Mouse (Mus musculus) thymus, adult 2 months (tissue): ENCODE results near the gene Mrpl43.

Experiments
- CTCF ChIP-seq: fragments of 200-500 bp; IDR thresholded peaks from 2 replicates; pipeline ENCODE4 v1.5.1; 2012; ENCODE audit warnings: mild to moderate bottlenecking, control low read depth, low read length, moderate library complexity, borderline replicate concordance; ENCODE audit not compliant: control insufficient read depth, poor library complexity, insufficient read depth; ENCODE audit errors: extremely low read depth
- POLR2A ChIP-seq: fragments of 200-500 bp; IDR thresholded peaks from 2 replicates; pipeline ENCODE4 v1.6.1; 2012; ENCODE audit warnings: mild to moderate bottlenecking, low read length, control low read depth, moderate library complexity; ENCODE audit not compliant: control insufficient read depth, poor library complexity, insufficient read depth; ENCODE audit errors: extremely low read depth

DNA sequence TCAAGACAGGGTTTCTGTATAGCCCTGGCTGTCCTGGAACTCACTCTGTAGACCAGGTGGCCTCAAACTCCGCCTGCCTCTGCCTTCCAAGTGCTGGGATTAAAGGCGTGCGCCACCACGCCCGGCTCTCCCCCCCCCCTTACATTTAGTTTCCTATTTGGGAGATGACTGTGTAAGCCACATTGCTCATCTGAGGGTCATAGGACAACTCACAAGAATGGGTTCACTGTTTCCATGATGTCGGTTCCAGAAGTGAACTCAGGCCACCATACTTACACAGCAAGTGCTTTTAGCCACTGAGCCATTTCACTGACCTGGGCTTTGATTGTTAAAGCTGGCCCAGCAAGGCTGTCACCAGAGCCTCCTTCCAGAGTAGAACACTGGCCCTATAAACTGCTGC, 29.1 kb downstream of the Mrpl43 start:
- no peak for TF ChIP-seq CTCF
- TF ChIP-seq POLR2A = no peak
